Mouse (Mus musculus): ENCODE data around the gene Abcd1.

Gene Abcd1

GRCm38 (mm10) chrX:73716109-73716661 lies at the start of gene Abcd1, which contains the start of gene Bcap31:
TSS of gene Abcd1 (plus strand) at chrX:73716597.
TSS of gene Bcap31 (minus strand) at chrX:73716175.
- WGBS = 5% methylated on average over 29 of the region's 45 CpGs

- 57% methylated on average over 4 of the region's 4 CpGs for WGBS
Measured at GRCm38 (mm10) chrX:73672031-73672431, 44.4 kb upstream of the Abcd1 start.

- WGBS = 1% methylated on average over 37 of the region's 72 CpGs
Measured at GRCm38 (mm10) chrX:73672879-73673618, 43.3 kb upstream of the Abcd1 start, which contains the start of gene Slc6a8. TSS of gene Slc6a8 (plus strand) at chrX:73673150.

- WGBS = 20% methylated on average over 23 of the region's 42 CpGs
Measured at GRCm38 (mm10) chrX:73673619-73673967, 42.8 kb upstream of the Abcd1 start.

- WGBS = 13% methylated on average over 20 of the region's 20 CpGs
Measured at GRCm38 (mm10) chrX:73673968-73674661, 42.3 kb upstream of the Abcd1 start.

- WGBS = 18% methylated on average over 2 of the region's 2 CpGs
Measured at GRCm38 (mm10) chrX:73675231-73675630, 41.2 kb upstream of the Abcd1 start.

- WGBS = 84% methylated on average over 4 of the region's 4 CpGs
Measured at GRCm38 (mm10) chrX:73676668-73677067, 39.7 kb upstream of the Abcd1 start.

GRCm38 (mm10) chrX:73684156-73684555 lies 32.2 kb upstream of the Abcd1 start:
- 96% methylated on average over 2 of the region's 2 CpGs for WGBS

- 65% methylated on average over 3 of the region's 3 CpGs for WGBS
Measured at GRCm38 (mm10) chrX:73685629-73686028, 30.8 kb upstream of the Abcd1 start.

- 71% methylated on average over 5 of the region's 5 CpGs for WGBS
Measured at GRCm38 (mm10) chrX:73690917-73691629, 25.3 kb upstream of the Abcd1 start.

- WGBS = 54% methylated on average over 1 of the region's 1 CpGs
Measured at GRCm38 (mm10) chrX:73700472-73700871, 15.9 kb upstream of the Abcd1 start.

- WGBS = 2% methylated on average over 21 of the region's 21 CpGs
Measured at GRCm38 (mm10) chrX:73715476-73716108, 805 bp upstream of the Abcd1 start.

- WGBS = 15% methylated on average over 30 of the region's 30 CpGs
Measured at GRCm38 (mm10) chrX:73716709-73717545, 530 bp downstream of the Abcd1 start.

- 41% methylated on average over 11 of the region's 11 CpGs for WGBS
Measured at GRCm38 (mm10) chrX:73717667-73718066, 1.3 kb downstream of the Abcd1 start.

GRCm38 (mm10) chrX:73718271-73718670 lies 1.9 kb downstream of the Abcd1 start:
- 20% methylated on average over 3 of the region's 3 CpGs for whole genome bisulfite sequencing

GRCm38 (mm10) chrX:73718686-73719362 lies 2.4 kb downstream of the Abcd1 start:
- 24% methylated on average over 5 of the region's 5 CpGs for WGBS

- 57% methylated on average over 1 of the region's 1 CpGs for WGBS
Measured at GRCm38 (mm10) chrX:73730908-73731307, 14.5 kb downstream of the Abcd1 start.

GRCm38 (mm10) chrX:73738155-73738554 lies 21.8 kb downstream of the Abcd1 start:
- 77% methylated on average over 1 of the region's 1 CpGs for WGBS

- 63% methylated on average over 5 of the region's 5 CpGs for WGBS
Measured at GRCm38 (mm10) chrX:73739151-73739550, 22.8 kb downstream of the Abcd1 start.

GRCm38 (mm10) chrX:73739841-73740240 lies 23.4 kb downstream of the Abcd1 start:
- 96% methylated on average over 7 of the region's 7 CpGs for WGBS

Measured in cerebral cortex, adult 2 months (tissue).